Mouse (Mus musculus) forebrain, embryonic 15.5 days (tissue): Measurements from ENCODE around the gene Slc16a14. TPM values are rescaled to one million over a fixed set of nuclear protein-coding genes. Genes with fewer than 3 reads are reported as not detected.
"Not testable (repeated sequence)": the region's sequence is repeated elsewhere in the genome, so short reads cannot be mapped to it uniquely, and the experiment has no call there.

Source experiments
- ATAC-seq: fragments of 200-750 bp; cut with Nextera tagmentation; replicated peaks from 2 replicates; pipeline ENCODE4 v1.8.0; 2017; ENCODE audit warnings: mild to moderate bottlenecking, moderate TSS enrichment, moderate library complexity
- H3K27ac ChIP-seq: fragments of 300-500 bp; sonication (generic); replicated peaks from 2 replicates; pipeline ENCODE4 v1.5.1; 2015; ENCODE audit warnings: mild to moderate bottlenecking, inconsistent platforms
- H3K27me3 ChIP-seq: fragments of 300-500 bp; sonication (generic); 2 replicates; pipeline ENCODE4 v1.6.1; 2015; ENCODE audit warnings: inconsistent platforms
- H3K36me3 ChIP-seq: fragments of 300-500 bp; sonication (generic); 2 replicates; pipeline ENCODE4 v1.6.1; 2015; ENCODE audit warnings: mild to moderate bottlenecking, inconsistent platforms
- H3K4me1 ChIP-seq: fragments of 300-500 bp; sonication (generic); 2 replicates; pipeline ENCODE4 v1.6.1; 2015; ENCODE audit warnings: inconsistent platforms
- H3K4me2 ChIP-seq: fragments of 300-500 bp; sonication (generic); replicated peaks from 2 replicates; pipeline ENCODE4 v1.6.1; 2015; ENCODE audit warnings: mild to moderate bottlenecking, inconsistent platforms
- H3K4me3 ChIP-seq: fragments of 300-500 bp; sonication (generic); 2 replicates; pipeline ENCODE4 v1.5.1; 2015; ENCODE audit warnings: mild to moderate bottlenecking, inconsistent platforms
- H3K9ac ChIP-seq: fragments of 300-500 bp; sonication (generic); replicated peaks from 2 replicates; pipeline ENCODE4 v1.6.1; 2015; ENCODE audit warnings: mild to moderate bottlenecking, inconsistent platforms
- H3K9me3 ChIP-seq: fragments of 300-500 bp; sonication (generic); 2 replicates; pipeline ENCODE4 v1.6.1; 2016; ENCODE audit warnings: inconsistent platforms
- WGBS: fragments of 180-500 bp; shearing (Covaris S2); methylation state at CpG from one replicate; pipeline ENCODE4 v1.1.7; 2015; ENCODE audit warnings: mixed read lengths; 5-methylcytosine and 5-hydroxymethylcytosine counted together
- polyA plus RNA-seq: library from polyadenylated mRNA; unstranded; fragments of >200 nt; fragmentation: Nextera tagmentation; extraction: Ambion mirVana; gene quantifications from 2 replicates; pipeline ENCODE4 v1.2.1, GENCODE M21; 2015

Gene Slc16a14
- 9.0 and 9.2 TPM in 2 replicates for polyA plus RNA-seq

DNA sequence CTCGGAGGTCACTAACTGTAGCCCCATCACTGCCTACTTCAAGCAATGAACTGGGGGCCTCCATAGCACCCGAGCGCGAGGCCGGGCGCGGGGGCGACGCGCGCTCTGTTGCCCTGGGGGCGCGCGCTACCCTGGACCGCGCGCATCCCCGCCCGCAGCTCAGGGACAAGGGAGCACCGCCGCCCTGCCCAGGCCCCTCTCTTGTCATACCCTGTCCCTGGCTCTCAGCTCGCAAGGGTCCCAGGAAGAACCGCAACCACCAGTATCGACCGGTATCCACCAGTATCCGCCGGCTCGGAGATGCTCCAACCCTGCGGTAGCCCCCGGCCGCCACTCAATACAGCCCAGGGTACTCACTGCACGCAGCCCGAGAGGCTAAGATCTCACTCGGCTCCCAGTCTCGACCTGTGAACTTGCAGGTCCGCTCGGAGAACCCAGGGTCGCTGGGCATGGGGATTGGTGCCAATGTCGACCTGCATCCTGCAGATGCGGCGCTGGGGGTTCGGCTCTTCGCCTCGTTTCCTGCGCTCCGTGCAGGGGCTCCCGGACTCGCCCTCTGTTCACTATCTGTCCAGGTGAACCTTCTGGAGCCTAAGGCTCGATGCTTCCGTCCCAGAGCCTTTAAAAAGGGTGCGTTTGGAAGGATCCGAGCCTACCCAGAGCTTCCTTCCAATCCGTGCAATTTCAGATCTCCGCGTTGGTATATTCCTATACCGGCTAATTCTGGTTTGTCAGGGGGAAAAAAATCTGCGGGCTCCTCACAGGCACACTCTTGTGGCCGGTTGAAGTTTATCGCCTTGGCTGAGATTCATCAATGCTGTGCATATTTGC lies at the start of gene Slc16a14:
Gene Slc16a14, minus strand, starts transcription at position 632 of the 831 bp plus-strand sequence.
- peak within 1 kb of the TSS; percentile 89 for H3K27ac ChIP-seq
- no peaks in the 10 kb centered on the region for H3K9me3 ChIP-seq
- WGBS = under 1% methylated on average over 59 of the region's 59 CpGs
- ATAC-seq = peak; percentile 89
- peak within 1 kb of the TSS; percentile 62 for H3K4me3 ChIP-seq
- H3K4me2 ChIP-seq = peak within 1 kb of the TSS; percentile 66
- no peaks in the 10 kb centered on the region for H3K36me3 ChIP-seq
- H3K27me3 ChIP-seq = no peaks in the 10 kb centered on the region
- H3K4me1 ChIP-seq = peaks cover 15% of the 10 kb centered on the region
- H3K9ac ChIP-seq = peak within 1 kb of the TSS; percentile 76

DNA sequence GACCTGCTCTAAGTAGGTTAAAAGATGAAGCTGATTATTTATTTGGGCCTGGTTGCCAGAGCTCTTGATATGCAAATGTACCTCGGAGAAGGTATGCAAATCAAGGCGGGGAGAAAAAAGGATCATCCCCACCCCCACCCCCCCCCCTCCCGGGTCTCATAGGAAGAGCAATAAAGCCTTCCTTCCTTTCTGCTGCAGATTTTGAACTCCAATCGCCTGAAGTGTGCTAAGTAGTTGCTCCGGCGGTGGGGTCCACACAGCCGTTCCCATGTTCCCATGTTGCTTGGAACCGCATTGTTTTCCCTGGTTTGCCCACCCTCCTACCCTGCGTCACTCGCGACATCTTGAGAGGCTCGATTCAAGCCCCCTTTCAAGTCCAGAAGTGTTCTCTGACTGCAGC lies 26.8 kb upstream of the Slc16a14 start:
- H3K27ac ChIP-seq = peak overlapping the region; percentile 76
- H3K9me3 ChIP-seq, H3K9ac ChIP-seq, H3K27me3 ChIP-seq, H3K4me1 ChIP-seq, ATAC-seq, H3K36me3 ChIP-seq: not testable (repeated sequence)
- H3K4me3 ChIP-seq = peak overlapping the region; percentile 30
- WGBS = 3% methylated on average over 12 of the region's 12 CpGs
- H3K4me2 ChIP-seq = peak overlapping the region; percentile 41

DNA sequence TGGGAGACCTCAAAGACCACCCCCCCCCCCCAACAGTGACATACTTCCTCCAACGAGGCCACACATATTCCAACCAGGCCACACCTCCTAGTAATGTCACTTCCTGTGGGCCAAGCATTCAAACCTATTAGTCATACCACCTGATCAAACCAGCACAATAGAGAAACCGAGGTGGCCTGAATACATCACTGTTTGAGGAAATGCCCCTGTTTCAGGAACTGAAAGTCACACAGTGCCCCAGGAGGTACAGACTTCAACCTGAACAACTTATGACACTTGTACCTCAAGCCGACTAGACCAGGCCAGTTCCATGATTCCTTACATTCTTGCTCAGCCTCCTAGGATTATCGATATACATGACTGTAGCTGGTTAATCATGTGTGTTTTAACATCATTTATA lies 22.8 kb upstream of the Slc16a14 start:
- H3K27me3 ChIP-seq, H3K9me3 ChIP-seq, H3K27ac ChIP-seq, H3K4me1 ChIP-seq, H3K4me2 ChIP-seq, H3K4me3 ChIP-seq, H3K9ac ChIP-seq, H3K36me3 ChIP-seq, ATAC-seq: not testable (repeated sequence)
- 87% methylated on average over 4 of the region's 4 CpGs for WGBS

DNA sequence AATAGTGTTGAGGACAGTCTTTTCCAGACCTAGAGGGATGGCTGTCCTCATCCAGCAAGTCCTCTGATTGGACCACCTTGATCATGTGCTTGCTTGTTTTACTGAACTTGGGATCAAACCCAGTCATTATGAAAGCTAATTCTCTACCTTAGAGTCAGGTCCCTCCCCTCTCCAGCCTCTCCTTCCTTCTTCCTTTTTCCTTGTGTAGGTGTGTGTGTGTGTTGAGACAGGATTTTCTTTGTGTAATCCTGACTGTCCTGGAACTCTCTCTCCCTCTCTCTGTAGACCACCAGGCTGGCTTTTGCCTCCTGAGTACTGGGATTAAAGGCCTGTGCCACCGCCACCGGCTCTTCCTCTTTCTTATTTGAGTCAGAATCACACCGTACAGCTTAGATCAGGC lies 21.8 kb upstream of the Slc16a14 start:
- H3K4me3 ChIP-seq, H3K9ac ChIP-seq, H3K9me3 ChIP-seq, ATAC-seq, H3K27me3 ChIP-seq, H3K27ac ChIP-seq, H3K4me2 ChIP-seq, H3K4me1 ChIP-seq, H3K36me3 ChIP-seq: not testable (repeated sequence)
- 95% methylated on average over 3 of the region's 3 CpGs for WGBS

DNA sequence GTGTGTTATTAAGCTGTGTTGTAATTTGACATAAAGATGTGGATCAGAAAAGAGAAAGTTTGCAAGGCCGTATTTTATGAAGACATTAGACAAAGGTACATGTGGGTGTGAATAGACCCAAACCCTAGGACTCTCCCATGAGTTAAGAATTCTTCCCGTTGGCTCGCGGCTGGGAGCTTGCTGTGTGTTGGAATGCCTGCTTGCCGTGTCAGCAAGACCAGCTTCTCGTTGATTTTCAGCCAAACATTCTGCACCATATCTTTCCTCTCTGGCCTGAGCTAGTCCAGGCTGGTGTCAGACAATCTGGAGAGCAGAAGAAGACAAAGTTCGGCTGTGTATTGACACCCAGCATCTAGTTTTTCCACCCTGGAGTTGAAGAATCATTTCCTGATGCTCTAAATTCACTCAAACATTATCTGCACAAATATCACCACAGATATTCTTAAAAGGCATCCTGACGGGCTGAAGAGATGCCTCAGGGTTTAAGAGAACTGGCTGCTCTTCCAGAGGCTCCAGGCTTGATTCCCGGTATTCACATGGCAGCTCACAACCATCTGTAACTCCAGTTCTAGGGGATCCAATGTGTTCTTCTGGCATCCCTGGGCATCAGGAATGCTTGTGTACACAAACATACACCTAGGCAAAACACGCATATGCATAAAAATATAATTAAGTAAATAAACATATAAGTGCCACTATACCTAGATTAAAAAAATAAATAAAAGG lies 17.7 kb upstream of the Slc16a14 start:
- Histone ChIP-seq H3K4me3 (no peak overlapping the region), H3K4me1 (no peaks in the 10 kb centered on the region), H3K9me3 (0 out of 2 replicates have a peak, but pooled peaks cover 3% of the 10 kb centered on the region), H3K9ac (no peak overlapping the region), H3K36me3 (no peaks in the 10 kb centered on the region), H3K27ac (no peak overlapping the region), H3K4me2 (no peak overlapping the region), H3K27me3 (no peaks in the 10 kb centered on the region)
- WGBS = 77% methylated on average over 10 of the region's 10 CpGs
- no peak for ATAC-seq

DNA sequence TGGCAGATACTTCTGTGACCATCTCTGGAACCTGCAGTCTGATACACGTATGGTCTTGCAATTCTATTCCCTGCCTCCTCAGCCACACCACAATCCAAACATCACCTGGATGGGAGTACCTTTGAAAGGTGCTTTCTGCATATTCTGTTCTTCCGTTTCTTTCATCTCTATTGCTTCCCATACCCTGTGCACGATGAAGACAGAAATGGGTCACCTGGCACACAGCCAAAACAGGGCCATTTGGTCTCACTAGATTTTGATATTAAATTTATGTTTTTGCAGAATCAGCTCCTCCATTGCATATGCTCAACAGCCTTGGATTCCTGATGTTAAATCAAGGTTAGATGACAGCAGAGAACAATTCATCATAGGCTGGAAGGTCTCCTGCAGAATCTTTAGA lies 16.6 kb upstream of the Slc16a14 start:
- Histone ChIP-seq H3K4me2 (no peak overlapping the region), H3K27me3 (no peaks in the 10 kb centered on the region), H3K27ac (no peak overlapping the region), H3K4me3 (no peak overlapping the region), H3K9ac (no peak overlapping the region), H3K4me1 (no peaks in the 10 kb centered on the region), H3K36me3 (no peaks in the 10 kb centered on the region), H3K9me3 (no peaks in the 10 kb centered on the region)
- ATAC-seq = no peak
- WGBS = 85% methylated on average over 3 of the region's 3 CpGs

DNA sequence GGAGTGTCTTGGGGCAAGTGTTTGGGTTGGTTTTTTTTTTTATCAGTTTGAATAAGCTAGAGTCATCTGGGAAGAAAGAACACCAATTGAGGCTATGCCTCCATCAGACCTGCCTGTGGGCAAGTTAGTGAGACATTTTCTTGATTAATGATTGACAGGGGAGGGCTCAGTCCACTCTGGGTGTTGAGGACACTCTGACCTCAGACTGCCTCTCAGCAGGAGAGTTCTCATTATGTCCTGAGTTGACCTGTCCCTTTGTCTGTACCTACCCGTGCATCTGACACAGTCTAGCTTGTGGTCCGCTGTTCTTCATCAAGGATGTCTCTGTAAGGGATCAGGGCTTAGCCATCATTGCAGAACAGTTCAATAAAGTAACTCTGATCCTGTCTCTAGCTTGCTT lies 12.5 kb upstream of the Slc16a14 start:
- H3K36me3 ChIP-seq = no peaks in the 10 kb centered on the region

DNA sequence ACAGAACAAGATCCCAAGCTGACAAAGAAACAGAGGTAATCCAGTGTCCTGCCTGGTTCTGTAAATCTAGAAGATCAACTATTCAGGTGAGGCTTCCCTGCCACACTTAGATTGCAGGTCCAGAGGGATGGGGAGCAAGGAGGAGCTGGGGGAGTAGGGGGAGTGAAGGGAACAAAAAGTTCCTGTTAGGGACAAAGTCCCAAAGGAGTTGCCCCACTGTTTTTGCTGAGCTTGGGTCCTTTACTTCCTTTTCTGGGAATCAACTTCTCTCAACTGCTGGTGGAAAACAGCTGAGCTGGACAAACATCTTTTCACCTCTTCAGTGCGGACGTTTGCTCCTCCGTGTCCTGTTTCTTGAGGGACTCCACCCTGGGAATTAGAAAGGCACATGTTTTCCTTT lies 11.0 kb upstream of the Slc16a14 start:
- no peak overlapping the region for H3K27ac ChIP-seq
- H3K4me2 ChIP-seq = no peak overlapping the region
- H3K4me3 ChIP-seq = no peak overlapping the region
- H3K27me3 ChIP-seq = no peaks in the 10 kb centered on the region
- no peaks in the 10 kb centered on the region for H3K36me3 ChIP-seq
- ATAC-seq = no peak
- no peak overlapping the region for H3K9ac ChIP-seq
- 92% methylated on average over 3 of the region's 3 CpGs for WGBS
- H3K9me3 ChIP-seq = no peaks in the 10 kb centered on the region
- H3K4me1 ChIP-seq = no peaks in the 10 kb centered on the region

More for the DNA sequence above, 12.5 kb upstream of the Slc16a14 start:
- Histone ChIP-seq H3K9ac (no peak overlapping the region), H3K9me3 (no peaks in the 10 kb centered on the region), H3K4me1 (no peaks in the 10 kb centered on the region), H3K4me2 (no peak overlapping the region), H3K27me3 (no peaks in the 10 kb centered on the region), H3K4me3 (no peak overlapping the region), H3K27ac (no peak overlapping the region)
- no peak for ATAC-seq
- 61% methylated on average over 2 of the region's 2 CpGs for WGBS

DNA sequence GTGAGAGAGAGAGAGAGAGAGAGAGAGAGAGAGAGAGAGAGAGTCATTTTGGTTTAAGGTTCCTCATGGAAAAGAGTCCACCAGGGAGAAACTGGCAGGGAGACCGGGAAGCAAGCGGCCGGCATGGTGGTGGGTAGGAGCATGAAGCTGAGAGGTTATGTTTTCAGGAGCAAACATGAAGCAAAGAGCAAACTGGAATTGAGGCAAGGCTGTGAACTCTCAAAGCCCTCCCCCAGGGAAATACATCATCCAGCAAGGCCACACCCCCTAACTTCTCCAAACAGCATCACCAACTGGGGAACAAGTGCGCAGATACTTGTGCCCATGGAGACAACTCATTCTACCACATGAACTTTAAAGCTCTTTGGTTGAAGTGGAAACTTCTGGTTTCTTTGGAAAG lies 8.6 kb upstream of the Slc16a14 start:
- Histone ChIP-seq H3K9ac (no peak overlapping the region), H3K4me1 (no peaks in the 10 kb centered on the region), H3K9me3 (no peaks in the 10 kb centered on the region), H3K27me3 (no peaks in the 10 kb centered on the region), H3K4me3 (no peak overlapping the region), H3K36me3 (no peaks in the 10 kb centered on the region), H3K27ac (no peak overlapping the region), H3K4me2 (no peak overlapping the region)
- WGBS = 95% methylated on average over 4 of the region's 4 CpGs
- no peak for ATAC-seq

DNA sequence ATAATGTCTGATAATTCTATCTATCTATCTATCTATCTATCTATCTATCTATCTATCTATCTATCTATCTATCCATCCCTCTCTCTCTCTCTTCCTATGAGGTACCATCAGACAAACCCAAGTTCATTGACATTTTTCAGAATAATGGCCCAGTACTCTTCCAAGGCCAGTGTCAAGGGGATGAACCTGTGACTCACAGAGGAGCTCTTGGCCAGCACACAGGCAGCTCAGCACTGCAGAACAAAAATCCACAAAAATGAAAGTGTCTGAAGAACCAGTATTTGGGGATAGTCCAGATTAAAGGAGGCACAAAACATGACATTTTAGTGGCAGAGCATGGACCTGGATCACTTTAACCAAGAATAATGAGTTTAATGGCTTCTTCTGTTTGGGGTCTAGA lies 7.7 kb upstream of the Slc16a14 start:
- H3K4me3 ChIP-seq = no peak overlapping the region
- H3K27me3 ChIP-seq = no peaks in the 10 kb centered on the region
- H3K36me3 ChIP-seq = no peaks in the 10 kb centered on the region
- H3K9me3 ChIP-seq = no peaks in the 10 kb centered on the region
- H3K4me2 ChIP-seq = no peak overlapping the region
- no peak overlapping the region for H3K9ac ChIP-seq
- H3K4me1 ChIP-seq = no peaks in the 10 kb centered on the region
- ATAC-seq = no peak
- H3K27ac ChIP-seq = no peak overlapping the region

DNA sequence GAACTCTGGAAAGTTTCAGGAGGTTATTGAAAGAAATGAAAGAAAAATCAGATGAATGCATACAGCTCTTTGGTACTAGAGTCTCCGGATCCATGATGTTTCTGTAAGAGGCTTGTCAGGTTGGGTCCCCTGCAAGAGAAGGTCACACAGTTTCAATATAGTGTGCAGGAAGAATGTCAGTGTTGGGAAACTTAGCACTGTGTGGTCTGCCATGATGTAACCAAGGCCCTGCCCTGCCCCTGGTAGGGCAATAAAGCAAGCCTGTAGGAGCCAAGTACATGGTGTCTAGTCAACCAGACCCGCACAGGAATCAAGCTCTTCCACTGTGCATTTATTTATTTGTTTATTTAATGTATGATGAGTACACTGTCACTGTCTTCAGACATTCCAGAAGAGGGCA lies 5.4 kb upstream of the Slc16a14 start:
- 98% methylated on average over 2 of the region's 2 CpGs for WGBS
- H3K27me3 ChIP-seq = no peaks in the 10 kb centered on the region
- H3K4me1 ChIP-seq = peaks cover 8% of the 10 kb centered on the region
- no peak overlapping the region for H3K4me2 ChIP-seq
- H3K9me3 ChIP-seq = no peaks in the 10 kb centered on the region
- H3K27ac ChIP-seq = no peak overlapping the region
- no peak for ATAC-seq
- no peaks in the 10 kb centered on the region for H3K36me3 ChIP-seq
- no peak overlapping the region for H3K9ac ChIP-seq
- H3K4me3 ChIP-seq = no peak overlapping the region

DNA sequence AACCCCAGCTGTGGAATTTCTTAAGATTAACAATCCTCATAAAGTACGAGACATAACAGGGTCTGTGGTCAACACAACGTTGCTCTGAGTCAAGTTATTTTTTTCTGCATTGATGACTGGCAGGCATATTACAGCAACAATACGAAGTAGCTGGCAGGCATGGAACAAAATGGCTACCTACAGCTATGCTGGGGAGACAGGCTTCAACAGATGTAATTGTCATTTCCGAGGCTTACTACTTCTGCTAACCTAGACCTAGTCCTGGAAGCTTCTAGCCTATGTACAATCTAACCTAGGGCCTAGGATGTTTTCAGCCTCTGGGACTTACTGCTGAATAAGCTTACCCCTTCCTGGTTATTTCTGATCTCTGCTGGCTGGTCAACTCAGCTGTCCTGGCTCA lies 4.5 kb upstream of the Slc16a14 start:
- no peaks in the 10 kb centered on the region for H3K9me3 ChIP-seq
- no peak overlapping the region for H3K27ac ChIP-seq
- H3K4me1 ChIP-seq = peaks cover 10% of the 10 kb centered on the region
- no peak overlapping the region for H3K4me2 ChIP-seq
- no peaks in the 10 kb centered on the region for H3K36me3 ChIP-seq
- no peak overlapping the region for H3K4me3 ChIP-seq
- no peak overlapping the region for H3K9ac ChIP-seq
- WGBS = 81% methylated on average over 4 of the region's 4 CpGs
- ATAC-seq = no peak
- no peaks in the 10 kb centered on the region for H3K27me3 ChIP-seq
